Mouse (Mus musculus): Measurements from ENCODE around the gene Oard1. TPM values are rescaled to one million over a fixed set of nuclear protein-coding genes. Genes with fewer than 3 reads are reported as not detected.

Oard1 gene
- total RNA-seq, 2 experiments from 2014 or later = 9.4 to 9.7 TPM

GRCm38 (mm10) chr17:48404706-48405105 is 5.1 kb upstream of the Oard1 start:
- intact Hi-C loops (cut with DNase I) = loop anchor here (5.0 kb wide), 2 partner anchors 67 to 127 kb away; no protein-coding TSS in a partner anchor

GRCm38 (mm10) chr17:48407154-48407553 is 2.7 kb upstream of the Oard1 start:
- intact Hi-C loops (cut with DNase I) = loop anchor here (5.0 kb wide), 2 partner anchors 70 to 130 kb away; no protein-coding TSS in a partner anchor
- DNase-seq (ENCODE audit: low spot score in 2 of 2) = no peak

More at GRCm38 (mm10) chr17:48404706-48405105, 5.1 kb upstream of the Oard1 start:
- no peak for DNase-seq (ENCODE audit: low spot score in 2 of 2)

GRCm38 (mm10) chr17:48407910-48408525 is 1.8 kb upstream of the Oard1 start:
- intact Hi-C loops (cut with DNase I) = loop anchor here (5.0 kb wide), 2 partner anchors 71 to 131 kb away; no protein-coding TSS in a partner anchor
- DNase-seq (ENCODE audit: low spot score in 2 of 2) = no peak

- DNase-seq (ENCODE audit: low spot score in 2 of 2) = peak; percentile 63 to 72
- intact Hi-C loops (cut with DNase I) = loop anchor here (5.0 kb wide), 2 partner anchors 71 to 131 kb away; no protein-coding TSS in a partner anchor
Measured at GRCm38 (mm10) chr17:48408526-48409291, 1.1 kb upstream of the Oard1 start.

GRCm38 (mm10) chr17:48410299-48410785 is 528 bp downstream of the Oard1 start:
- peak in 1 of 2 experiments; percentile 22 for DNase-seq (ENCODE audit: low spot score in 2 of 2)
- intact Hi-C loops (cut with DNase I) = loop anchor here (10.0 kb wide), 1 partner anchor 994 kb away; no protein-coding TSS in a partner anchor

- DNase-seq (ENCODE audit: low spot score in 2 of 2) = no peak
- intact Hi-C loops (cut with DNase I) = loop anchor here (10.0 kb wide), 1 partner anchor 994 kb away; no protein-coding TSS in a partner anchor
Measured at GRCm38 (mm10) chr17:48411241-48411640, 1.4 kb downstream of the Oard1 start.

- intact Hi-C loops (cut with DNase I) = loop anchor here (2.0 to 10.0 kb wide), 3 partner anchors 187 to 1481 kb away; no protein-coding TSS in a partner anchor
Measured at GRCm38 (mm10) chr17:48416011-48416410, 6.2 kb downstream of the Oard1 start.

GRCm38 (mm10) chr17:48416425-48417195 is 6.8 kb downstream of the Oard1 start:
- DNase-seq (ENCODE audit: low spot score in 2 of 2) = peak; percentile 57 to 74
- intact Hi-C loops (cut with DNase I) = loop anchor here (2.0 to 10.0 kb wide), 3 partner anchors 186 to 1481 kb away; no protein-coding TSS in a partner anchor

More at GRCm38 (mm10) chr17:48416011-48416410, 6.2 kb downstream of the Oard1 start:
- no peak for DNase-seq (ENCODE audit: low spot score in 2 of 2)

GRCm38 (mm10) chr17:48417521-48417920 is 7.7 kb downstream of the Oard1 start:
- DNase-seq (ENCODE audit: low spot score in 2 of 2) = no peak
- intact Hi-C loops (cut with DNase I) = loop anchor here (2.0 to 10.0 kb wide), 3 partner anchors 185 to 1480 kb away; no protein-coding TSS in a partner anchor

- peak; percentile 26 for DNase-seq (ENCODE audit: low spot score in 2 of 2)
- intact Hi-C loops (cut with DNase I) = loop anchor here (5.0 to 10.0 kb wide), 2 partner anchors 987 to 1479 kb away; no protein-coding TSS in a partner anchor
Measured at GRCm38 (mm10) chr17:48418174-48418573, 8.4 kb downstream of the Oard1 start.

GRCm38 (mm10) chr17:48418781-48419180 is 9.0 kb downstream of the Oard1 start:
- no peak for DNase-seq (ENCODE audit: low spot score in 2 of 2)
- intact Hi-C loops (cut with DNase I) = loop anchor here (5.0 to 10.0 kb wide), 2 partner anchors 986 to 1479 kb away; no protein-coding TSS in a partner anchor

- no peak for DNase-seq (ENCODE audit: low spot score in 2 of 2)
- intact Hi-C loops (cut with DNase I) = loop anchor here (5.0 to 10.0 kb wide), 2 partner anchors 985 to 1478 kb away; no protein-coding TSS in a partner anchor
Measured at GRCm38 (mm10) chr17:48419571-48419970, 9.8 kb downstream of the Oard1 start.

GRCm38 (mm10) chr17:48424237-48424636 is 14.4 kb downstream of the Oard1 start:
- DNase-seq (ENCODE audit: low spot score in 2 of 2) = no peak
- intact Hi-C loops (cut with DNase I) = no loop called here

- intact Hi-C loops (cut with DNase I) = no loop called here
- DNase-seq (ENCODE audit: low spot score in 2 of 2) = no peak
Measured at GRCm38 (mm10) chr17:48425823-48426612, 16.2 kb downstream of the Oard1 start.

- intact Hi-C loops (cut with DNase I) = no loop called here
- DNase-seq (ENCODE audit: low spot score in 2 of 2) = no peak
Measured at GRCm38 (mm10) chr17:48426991-48427750, 17.4 kb downstream of the Oard1 start.

- intact Hi-C loops (cut with DNase I) = no loop called here
- no peak for DNase-seq (ENCODE audit: low spot score in 2 of 2)
Measured at GRCm38 (mm10) chr17:48427852-48428530, 18.2 kb downstream of the Oard1 start.

- intact Hi-C loops (cut with DNase I) = no loop called here
Measured at GRCm38 (mm10) chr17:48430394-48430793, 20.6 kb downstream of the Oard1 start.

More at GRCm38 (mm10) chr17:48430394-48430793, 20.6 kb downstream of the Oard1 start:
- DNase-seq (ENCODE audit: low spot score in 2 of 2) = no peak
